ENCODE assay signal across 12 mouse cellular contexts in genomic region chr1:34040901-34041721, GRCm38 (mm10).
DNase-seq lines count a peak whose midpoint lies in the region; ATAC-seq and TF ChIP-seq lines count a peak whose summit lies in the region.
"Had no signal": no experiment of that assay in that cellular context is flagged by ENCODE, and none has a peak within 500 bp of the region (broad histone marks: within the 10 kb centered on the region; RNA-seq: fewer than 3 reads in every experiment).

No protein-coding gene starts in this region.

- H3K9ac ChIP-seq in midbrain, embryonic 12.5 days (replicated peaks), result no peak overlapping the region
- no peak overlapping the region for H3K9ac ChIP-seq in midbrain, embryonic 16.5 days (ENCODE audit: low read depth, low read length)
- H3K9ac ChIP-seq in forebrain, embryonic 16.5 days (replicated peaks; ENCODE audit: low read depth, low read length), result no peak overlapping the region
- H3K9ac ChIP-seq: neural tube, embryonic 13.5 days had no signal

- no peak for DNase-seq in gastrocnemius, adult 2 months
- DNase-seq in gastrocnemius, postnatal 36 days, result no peak
- DNase-seq in retina, embryonic 14.5 days (ENCODE audit: low spot score), result peak; percentile 54
- no peak for DNase-seq in thymus, postnatal 36 days
- DNase-seq in c-Kit-positive CD71-positive TER-119-positive erythroid progenitor cells, embryonic 14.5 days (ENCODE audit: low spot score), result no peak
- DNase-seq: heart, postnatal 36 days; thymus, adult 2 months had no signal

- peak overlapping the region; percentile 82 for H3K27ac ChIP-seq in gastrocnemius, adult 2 months
- no peak overlapping the region for H3K27ac ChIP-seq in midbrain, embryonic 12.5 days (replicated peaks)
- H3K27ac ChIP-seq in midbrain, embryonic 16.5 days (ENCODE audit: low read length), result no peak overlapping the region
- peak overlapping the region; percentile 34; the same call in 1 of the 2 replicates for H3K27ac ChIP-seq in forebrain, embryonic 16.5 days (ENCODE audit: low read length)
- H3K27ac ChIP-seq: neural tube, embryonic 13.5 days had no signal

- no peak for TF ChIP-seq CTCF in gastrocnemius, adult 2 months (IDR thresholded peaks at IDR 0.05)

- intact Hi-C loops in gastrocnemius, adult 2 months (cut with DNase I), result no loop called here
- intact Hi-C loops in gastrocnemius, postnatal 36 days (cut with DNase I), result no loop called here

- peak; percentile 57; the same call in 1 of the 2 replicates for ATAC-seq in midbrain, embryonic 12.5 days (ENCODE audit: low FRiP score, low read depth)
- no peak for ATAC-seq in midbrain, embryonic 16.5 days
- peak; percentile 72 for ATAC-seq in forebrain, embryonic 16.5 days

- peaks cover 8% of the 10 kb centered on the region; the same call in 1 of the 2 replicates for H3K4me1 ChIP-seq in midbrain, embryonic 12.5 days
- peaks cover 12% of the 10 kb centered on the region for H3K4me1 ChIP-seq in midbrain, embryonic 16.5 days (ENCODE audit: control insufficient read depth, insufficient read depth, low read length)
- H3K4me1 ChIP-seq in forebrain, embryonic 16.5 days (replicated peaks; ENCODE audit: control insufficient read depth, insufficient read depth, low read length), result peaks cover 9% of the 10 kb centered on the region

- WGBS in midbrain, embryonic 12.5 days, result 55% methylated on average over 8 of the region's 8 CpGs
- WGBS in midbrain, embryonic 16.5 days, result 51% methylated on average over 8 of the region's 8 CpGs
- 34% methylated on average over 8 of the region's 8 CpGs for WGBS in forebrain, embryonic 16.5 days

- no peaks in the 10 kb centered on the region for H3K27me3 ChIP-seq in midbrain, embryonic 12.5 days
- H3K27me3 ChIP-seq in midbrain, embryonic 16.5 days (ENCODE audit: control insufficient read depth, insufficient read depth, low read depth, low read length), result no peaks in the 10 kb centered on the region
- no peaks in the 10 kb centered on the region for H3K27me3 ChIP-seq in forebrain, embryonic 16.5 days (replicated peaks; ENCODE audit: control insufficient read depth, insufficient read depth, low read length)
- H3K27me3 ChIP-seq: neural tube, embryonic 13.5 days had no signal

- peak overlapping the region; percentile 20 for H3K4me3 ChIP-seq in gastrocnemius, adult 2 months
- H3K4me3 ChIP-seq in midbrain, embryonic 12.5 days, result no peak overlapping the region
- no peak overlapping the region for H3K4me3 ChIP-seq in midbrain, embryonic 16.5 days (ENCODE audit: low read depth, low read length)
- no peak overlapping the region for H3K4me3 ChIP-seq in forebrain, embryonic 16.5 days (replicated peaks; ENCODE audit: low read length)
- H3K4me3 ChIP-seq: erythroblast, embryonic 14.5 days; neural tube, embryonic 13.5 days had no signal

- no peak overlapping the region for H3K4me2 ChIP-seq in midbrain, embryonic 12.5 days (replicated peaks)
- H3K4me2 ChIP-seq in midbrain, embryonic 16.5 days (ENCODE audit: low read length), result no peak overlapping the region
- no peak overlapping the region for H3K4me2 ChIP-seq in forebrain, embryonic 16.5 days (ENCODE audit: low read length)
- H3K4me2 ChIP-seq: neural tube, embryonic 13.5 days had no signal

- no peaks in the 10 kb centered on the region for H3K36me3 ChIP-seq in midbrain, embryonic 12.5 days
- no peaks in the 10 kb centered on the region for H3K36me3 ChIP-seq in midbrain, embryonic 16.5 days (ENCODE audit: control insufficient read depth, insufficient read depth, low read length)
- no peaks in the 10 kb centered on the region for H3K36me3 ChIP-seq in forebrain, embryonic 16.5 days (ENCODE audit: control insufficient read depth, insufficient read depth)
- H3K36me3 ChIP-seq: neural tube, embryonic 13.5 days had no signal

- no peaks in the 10 kb centered on the region for H3K9me3 ChIP-seq in midbrain, embryonic 12.5 days
- H3K9me3 ChIP-seq in midbrain, embryonic 16.5 days (replicated peaks; ENCODE audit: control insufficient read depth, low read length, poor library complexity, severe bottlenecking), result no peaks in the 10 kb centered on the region
- H3K9me3 ChIP-seq in forebrain, embryonic 16.5 days (ENCODE audit: control insufficient read depth, low read length), result no peaks in the 10 kb centered on the region
- H3K9me3 ChIP-seq: neural tube, embryonic 13.5 days had no signal

Comparison
In these comparisons a context has a peak if more than half of its experiments do, and no peak if none do; other contexts are left out.
1. H3K27ac ChIP-seq: peak in gastrocnemius, adult 2 months (single experiment) and forebrain, embryonic 16.5 days (single experiment); none in midbrain, embryonic 12.5 days (single experiment) and midbrain, embryonic 16.5 days (single experiment).